Mouse (Mus musculus) olfactory bulb, adult 2 months (tissue): ENCODE data around the gene Egfl7.

Experiments
- CTCF ChIP-seq: fragments of 200-500 bp; IDR thresholded peaks from 2 replicates; pipeline ENCODE4 v1.5.1; 2012; ENCODE audit warnings: low read depth, mild to moderate bottlenecking, low read length, moderate library complexity; ENCODE audit not compliant: insufficient read depth
- POLR2A ChIP-seq: fragments of 200-500 bp; IDR thresholded peaks from 2 replicates; pipeline ENCODE4 v1.6.1; 2012; ENCODE audit warnings: mild to moderate bottlenecking, low read depth, low read length, moderate library complexity; ENCODE audit not compliant: insufficient read depth

DNA sequence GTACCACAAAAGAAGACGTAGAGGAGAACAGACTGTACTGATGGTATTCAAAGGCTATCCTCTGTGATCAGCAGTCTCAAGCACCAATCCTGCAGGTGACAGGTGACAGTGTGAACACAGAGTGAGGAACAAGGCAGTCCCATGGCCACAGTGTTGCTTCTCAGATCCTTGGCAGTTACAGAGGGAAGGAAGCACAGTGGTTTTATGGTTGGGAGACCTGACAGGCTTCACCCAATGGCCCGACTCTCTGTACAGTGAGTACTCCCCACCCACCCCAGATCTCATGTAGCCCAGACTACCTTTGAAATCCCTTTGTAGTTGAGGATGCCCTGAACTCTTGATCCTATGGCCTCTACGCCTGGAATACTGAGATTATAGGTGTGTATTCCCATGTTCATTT, 45.6 kb downstream of the Egfl7 start:
- TF ChIP-seq POLR2A = no peak
- TF ChIP-seq CTCF = no peak
